Mouse (Mus musculus): ENCODE results near the gene Dennd5b. TPM values are rescaled to one million over a fixed set of nuclear protein-coding genes. Genes with fewer than 3 reads are reported as not detected.
"Not testable (repeated sequence)": the region's sequence is repeated elsewhere in the genome, so short reads cannot be mapped to it uniquely, and the experiment has no call there.

Gene Dennd5b
- polyA plus RNA-seq, 1 experiment: 1.7 TPM

DNA sequence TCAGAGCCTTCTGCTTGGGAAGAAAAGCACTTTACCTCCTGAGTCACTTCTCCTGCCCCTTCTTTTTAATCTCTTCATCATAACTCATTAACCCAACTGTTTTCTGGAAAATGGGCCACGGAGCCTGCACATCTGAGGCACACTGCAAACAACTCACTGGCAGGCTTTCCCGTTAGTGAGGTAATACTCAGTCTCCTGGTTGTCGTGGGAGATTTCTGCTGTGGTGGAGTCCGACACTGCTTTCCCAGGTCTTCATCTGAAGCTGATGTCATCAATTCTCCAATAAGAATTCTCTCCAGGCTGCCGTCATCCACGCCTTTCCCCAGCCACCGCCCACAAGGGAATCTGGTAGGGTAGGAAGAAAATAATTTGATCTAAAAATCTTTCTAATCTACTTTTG is 96.5 kb downstream of the Dennd5b start:
- no peaks in the 10 kb centered on the region for H3K27me3 ChIP-seq (ENCODE audit: control insufficient read depth, insufficient read depth, low read length)
- no peaks in the 10 kb centered on the region for H3K36me3 ChIP-seq (ENCODE audit: control insufficient read depth, insufficient read depth, low read length)
- WGBS: 96% methylated on average over 7 of the region's 7 CpGs
- H3K27ac ChIP-seq (ENCODE audit: control insufficient read depth, insufficient read depth, low read length): no peak overlapping the region
- no peak for TF ChIP-seq CTCF (IDR thresholded peaks at IDR 0.05; ENCODE audit: borderline replicate concordance, control insufficient read depth, extremely low read depth, insufficient read depth, low read length, poor library complexity)
- no peak for TF ChIP-seq POLR2A (IDR thresholded peaks at IDR 0.05; ENCODE audit: control insufficient read depth, extremely low read depth, insufficient read depth, low read length, poor library complexity)
- no peak for DNase-seq
- H3K4me1 ChIP-seq (replicated peaks; ENCODE audit: control insufficient read depth, insufficient read depth, low read length): no peaks in the 10 kb centered on the region
- H3K4me3 ChIP-seq (ENCODE audit: control insufficient read depth, insufficient read depth, low read length): no peak overlapping the region

DNA sequence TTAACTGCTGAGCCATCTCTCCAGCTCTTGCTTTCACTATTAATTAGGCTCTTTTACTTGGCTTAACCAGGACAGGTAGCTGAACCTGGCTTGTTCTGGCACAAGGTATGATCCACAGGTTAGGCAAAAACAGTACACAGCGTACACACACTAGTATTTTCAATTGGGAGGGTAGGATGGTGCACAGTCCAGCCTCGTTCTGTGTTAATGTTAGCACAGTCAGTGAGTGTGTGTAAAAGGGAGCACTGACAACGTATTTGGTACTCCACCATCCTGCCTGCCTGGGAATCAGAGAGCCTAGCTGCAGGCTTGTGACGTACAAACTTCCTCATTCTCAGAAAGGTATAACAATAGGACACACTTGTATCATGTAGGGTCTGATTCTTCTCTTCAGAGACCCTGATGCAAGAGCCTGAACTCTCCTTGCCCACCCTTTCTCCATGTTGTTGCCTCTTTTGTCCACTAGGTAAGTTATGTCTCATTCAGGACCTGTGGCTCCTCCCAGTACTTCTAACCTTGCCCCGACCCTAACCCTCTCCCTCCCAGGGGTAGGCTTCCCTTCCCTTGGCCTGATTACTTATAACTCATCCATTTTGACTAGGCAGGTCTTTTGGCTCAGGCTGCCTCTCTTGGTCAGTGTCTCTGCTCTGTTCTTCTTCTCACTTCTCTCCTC is 107.0 kb downstream of the Dennd5b start:
- H3K27ac ChIP-seq (ENCODE audit: control insufficient read depth, insufficient read depth, low read length): no peak overlapping the region
- no peaks in the 10 kb centered on the region for H3K27me3 ChIP-seq (ENCODE audit: control insufficient read depth, insufficient read depth, low read length)
- H3K36me3 ChIP-seq (ENCODE audit: control insufficient read depth, insufficient read depth, low read length): no peaks in the 10 kb centered on the region
- WGBS: 37% methylated on average over 5 of the region's 5 CpGs
- TF ChIP-seq CTCF (IDR thresholded peaks at IDR 0.05; ENCODE audit: borderline replicate concordance, control insufficient read depth, extremely low read depth, insufficient read depth, low read length, poor library complexity) (no peak), POLR2A (IDR thresholded peaks at IDR 0.05; ENCODE audit: control insufficient read depth, extremely low read depth, insufficient read depth, low read length, poor library complexity) (no peak)
- H3K4me1 ChIP-seq (replicated peaks; ENCODE audit: control insufficient read depth, insufficient read depth, low read length): no peaks in the 10 kb centered on the region
- no peak overlapping the region for H3K4me3 ChIP-seq (ENCODE audit: control insufficient read depth, insufficient read depth, low read length)
- no peak for DNase-seq

DNA sequence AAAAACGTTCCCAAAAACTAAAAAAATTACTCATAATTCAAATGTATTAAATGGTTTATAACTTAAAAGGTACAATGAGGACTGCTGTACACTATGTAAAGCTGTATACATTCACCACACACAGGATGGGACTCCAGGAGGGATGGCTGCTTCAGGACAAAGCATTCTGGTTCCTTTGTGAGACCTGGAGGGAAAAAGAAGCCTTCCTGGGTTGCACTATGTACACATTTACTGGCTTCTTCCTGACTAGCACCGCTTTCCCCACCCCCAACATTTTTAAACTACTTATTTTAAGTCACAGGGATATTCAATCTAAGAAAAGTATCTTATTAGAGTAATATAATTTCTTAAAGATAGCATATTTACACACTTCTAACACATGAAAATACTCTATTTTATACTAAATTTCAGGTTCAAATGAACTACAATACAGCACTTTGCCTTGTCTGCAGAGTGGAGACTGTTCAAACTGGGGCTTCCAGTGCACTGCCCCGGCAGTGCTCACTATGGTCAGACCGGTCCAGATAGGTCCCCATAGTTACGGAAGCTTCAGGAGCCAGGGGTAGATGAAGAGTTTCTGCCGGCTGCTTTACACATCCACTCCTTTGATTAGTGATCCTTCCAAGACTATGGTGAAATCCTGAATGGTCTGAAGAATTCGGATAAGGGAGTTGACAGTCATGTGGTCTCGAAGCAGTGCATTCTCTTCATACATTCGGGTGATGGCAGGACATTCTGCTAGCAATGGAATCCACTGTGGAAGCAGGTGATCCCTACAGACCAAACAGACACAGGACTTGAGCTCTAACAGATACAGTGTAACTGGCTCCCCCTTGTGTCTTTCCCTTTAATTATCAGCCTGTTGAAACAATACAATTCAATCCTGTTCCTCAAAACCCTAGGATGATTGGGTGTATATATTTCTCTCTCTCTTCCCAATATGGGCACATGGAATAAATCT is 108.1 kb downstream of the Dennd5b start:
- no peaks in the 10 kb centered on the region for H3K4me1 ChIP-seq (replicated peaks; ENCODE audit: control insufficient read depth, insufficient read depth, low read length)
- WGBS: 67% methylated on average over 9 of the region's 9 CpGs
- H3K27ac ChIP-seq (ENCODE audit: control insufficient read depth, insufficient read depth, low read length): no peak overlapping the region
- H3K36me3 ChIP-seq (ENCODE audit: control insufficient read depth, insufficient read depth, low read length): no peaks in the 10 kb centered on the region
- no peak for DNase-seq
- no peak overlapping the region for H3K4me3 ChIP-seq (ENCODE audit: control insufficient read depth, insufficient read depth, low read length)
- no peak for TF ChIP-seq CTCF (IDR thresholded peaks at IDR 0.05; ENCODE audit: borderline replicate concordance, control insufficient read depth, extremely low read depth, insufficient read depth, low read length, poor library complexity)
- no peak for TF ChIP-seq POLR2A (IDR thresholded peaks at IDR 0.05; ENCODE audit: control insufficient read depth, extremely low read depth, insufficient read depth, low read length, poor library complexity)
- H3K27me3 ChIP-seq (ENCODE audit: control insufficient read depth, insufficient read depth, low read length): no peaks in the 10 kb centered on the region

DNA sequence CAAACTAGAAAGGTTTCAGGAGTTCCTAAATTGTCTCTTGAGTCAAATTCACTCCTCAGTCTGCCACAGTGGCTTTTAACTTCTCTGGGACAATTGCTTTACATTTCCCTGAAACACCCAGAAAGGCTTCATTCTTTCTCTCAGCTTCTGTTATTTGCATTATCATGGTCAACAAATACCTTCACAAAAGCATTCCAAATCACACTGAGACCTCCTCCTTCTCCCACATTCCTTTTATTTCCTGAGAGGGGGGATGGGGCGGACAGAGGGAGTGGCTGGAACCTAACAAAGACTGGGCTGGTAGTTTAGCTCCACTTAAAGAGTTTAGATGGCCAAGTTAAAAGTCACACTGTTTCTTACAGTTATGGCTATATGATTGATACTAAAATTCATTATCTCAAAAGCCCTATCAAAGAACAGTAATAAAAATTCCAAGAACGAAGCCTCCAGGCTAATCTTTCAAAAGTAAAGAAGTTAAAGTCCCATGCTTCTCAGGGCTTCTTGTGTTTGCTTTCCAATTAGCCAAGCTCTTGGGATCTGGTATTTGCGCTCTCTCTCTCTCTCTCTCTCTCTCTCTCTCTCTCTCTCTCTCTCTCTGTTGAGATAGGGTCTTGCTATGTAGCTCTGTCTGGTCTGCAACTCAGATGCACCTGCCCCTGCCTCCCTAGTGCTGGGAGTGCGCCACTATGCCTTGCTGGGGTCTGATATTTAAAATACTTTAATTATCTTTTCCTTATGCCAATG is 108.9 kb downstream of the Dennd5b start:
- no peak for DNase-seq
- TF ChIP-seq CTCF (IDR thresholded peaks at IDR 0.05; ENCODE audit: borderline replicate concordance, control insufficient read depth, extremely low read depth, insufficient read depth, low read length, poor library complexity) (no peak), POLR2A (IDR thresholded peaks at IDR 0.05; ENCODE audit: control insufficient read depth, extremely low read depth, insufficient read depth, low read length, poor library complexity) (no peak)
- no peak overlapping the region for H3K4me3 ChIP-seq (ENCODE audit: control insufficient read depth, insufficient read depth, low read length)
- H3K36me3 ChIP-seq (ENCODE audit: control insufficient read depth, insufficient read depth, low read length): no peaks in the 10 kb centered on the region
- no peak overlapping the region for H3K27ac ChIP-seq (ENCODE audit: control insufficient read depth, insufficient read depth, low read length)
- 94% methylated on average over 4 of the region's 4 CpGs for WGBS
- no peaks in the 10 kb centered on the region for H3K27me3 ChIP-seq (ENCODE audit: control insufficient read depth, insufficient read depth, low read length)
- H3K4me1 ChIP-seq (replicated peaks; ENCODE audit: control insufficient read depth, insufficient read depth, low read length): no peaks in the 10 kb centered on the region

DNA sequence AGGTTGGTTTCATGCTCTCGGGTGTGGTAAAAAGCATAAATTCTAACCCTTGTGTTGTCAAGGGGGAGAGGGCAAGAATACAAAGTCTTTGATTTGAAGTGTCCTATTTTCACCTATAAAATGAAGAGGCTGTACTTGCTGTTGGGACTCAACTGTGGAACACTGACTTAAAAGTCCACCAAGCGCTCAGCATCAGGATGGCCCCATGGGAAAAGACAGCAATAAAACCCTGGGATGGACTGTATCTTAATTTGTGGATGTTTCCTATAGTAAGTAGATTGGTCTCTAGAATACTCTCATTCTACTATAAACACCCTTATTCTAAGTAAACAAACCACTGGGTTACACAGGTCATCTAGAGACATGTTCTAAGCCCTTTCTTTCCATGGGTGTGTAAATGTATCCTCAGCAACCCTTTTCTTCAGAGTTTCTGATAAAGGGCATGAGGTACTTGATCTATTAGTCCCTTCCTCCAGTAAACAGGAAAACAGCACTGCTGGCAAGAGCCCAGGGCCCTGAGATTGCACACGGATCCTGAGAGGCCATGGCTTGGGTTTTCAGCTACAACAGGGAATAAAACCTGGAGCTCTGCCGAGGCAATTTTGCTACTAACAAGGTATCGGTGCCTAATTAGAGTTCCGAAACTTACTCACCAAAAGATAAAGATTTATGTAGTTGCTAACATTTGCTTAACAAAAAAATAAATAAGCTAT is 109.7 kb downstream of the Dennd5b start:
- no peak overlapping the region for H3K27ac ChIP-seq (ENCODE audit: control insufficient read depth, insufficient read depth, low read length)
- H3K36me3 ChIP-seq (ENCODE audit: control insufficient read depth, insufficient read depth, low read length): no peaks in the 10 kb centered on the region
- no peak overlapping the region for H3K4me3 ChIP-seq (ENCODE audit: control insufficient read depth, insufficient read depth, low read length)
- no peak for DNase-seq
- 88% methylated on average over 6 of the region's 6 CpGs for WGBS
- no peaks in the 10 kb centered on the region for H3K4me1 ChIP-seq (replicated peaks; ENCODE audit: control insufficient read depth, insufficient read depth, low read length)
- H3K27me3 ChIP-seq (ENCODE audit: control insufficient read depth, insufficient read depth, low read length): no peaks in the 10 kb centered on the region
- TF ChIP-seq POLR2A (IDR thresholded peaks at IDR 0.05; ENCODE audit: control insufficient read depth, extremely low read depth, insufficient read depth, low read length, poor library complexity) (no peak), CTCF (IDR thresholded peaks at IDR 0.05; ENCODE audit: borderline replicate concordance, control insufficient read depth, extremely low read depth, insufficient read depth, low read length, poor library complexity) (no peak)

DNA sequence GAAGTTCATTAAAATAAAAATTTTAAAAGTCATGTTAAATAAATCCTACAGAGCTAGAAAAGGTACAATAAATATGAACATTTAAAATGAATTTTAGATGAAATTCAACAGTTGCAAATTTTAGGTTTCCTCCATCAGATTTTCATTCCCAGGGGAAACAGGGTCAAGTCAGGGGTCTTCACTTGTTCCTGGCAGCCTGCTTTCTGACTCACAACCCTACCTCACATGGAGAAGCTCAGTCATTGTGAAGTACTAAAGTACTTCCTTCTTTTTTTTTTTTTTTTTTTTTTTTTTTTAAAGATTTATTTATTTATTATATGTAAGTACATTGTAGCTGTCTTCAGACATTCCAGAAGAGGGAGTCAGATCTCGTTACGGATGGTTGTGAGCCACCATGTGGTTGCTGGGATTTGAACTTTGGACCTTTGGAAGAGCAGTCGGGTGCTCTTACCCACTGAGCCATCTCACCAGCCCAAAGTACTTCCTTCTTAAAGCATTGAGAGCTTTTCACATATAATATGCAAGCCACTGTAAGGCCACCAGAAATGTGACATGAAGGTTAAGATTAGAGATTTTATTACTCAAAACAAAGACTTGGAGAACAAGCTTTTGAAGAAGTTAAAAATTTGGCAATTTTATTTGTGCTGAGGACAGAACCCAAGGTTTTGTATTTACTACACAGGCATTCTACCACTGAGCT is 111.5 kb downstream of the Dennd5b start:
- H3K36me3 ChIP-seq (ENCODE audit: control insufficient read depth, insufficient read depth, low read length); DNase-seq; H3K4me1 ChIP-seq (replicated peaks; ENCODE audit: control insufficient read depth, insufficient read depth, low read length); H3K27ac ChIP-seq (ENCODE audit: control insufficient read depth, insufficient read depth, low read length); H3K4me3 ChIP-seq (ENCODE audit: control insufficient read depth, insufficient read depth, low read length); H3K27me3 ChIP-seq (ENCODE audit: control insufficient read depth, insufficient read depth, low read length): not testable (repeated sequence)
- whole genome bisulfite sequencing: 36% methylated on average over 3 of the region's 3 CpGs

All from thymus, adult 2 months (tissue).